Mouse (Mus musculus): ENCODE data around the gene Pde3a. TPM values are rescaled to one million over a fixed set of nuclear protein-coding genes. Genes with fewer than 3 reads are reported as not detected.

Pde3a gene
- polyA plus RNA-seq, 1 experiment from 2014 or later, result 1.4 TPM

DNA sequence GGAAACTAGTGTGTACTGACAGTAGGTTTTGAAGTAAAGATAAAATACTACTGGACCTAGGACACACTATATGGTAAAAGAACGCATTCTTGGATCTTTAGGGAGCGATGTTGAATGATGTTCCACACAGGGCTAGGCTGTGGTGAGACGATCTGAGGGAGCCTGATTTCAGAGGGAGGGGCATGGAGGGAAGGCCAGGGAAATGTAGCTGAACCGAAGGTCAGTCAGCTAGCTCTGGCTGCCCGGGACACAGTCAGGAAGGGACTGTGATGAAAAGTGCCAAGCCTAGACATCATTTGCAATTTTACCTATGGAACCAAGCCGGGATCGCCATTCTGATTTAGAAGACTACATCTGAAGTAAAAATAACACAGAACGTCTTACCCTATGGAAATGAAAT is 7.8 kb downstream of the Pde3a start:
- no peaks in the 10 kb centered on the region for H3K27me3 ChIP-seq (replicated peaks; ENCODE audit: control insufficient read depth, insufficient read depth, low read length)
- H3K4me1 ChIP-seq (replicated peaks; ENCODE audit: control insufficient read depth, insufficient read depth, low read length), result no peaks in the 10 kb centered on the region
- no peaks in the 10 kb centered on the region for H3K9me3 ChIP-seq (ENCODE audit: control insufficient read depth, low read length)
- no peaks in the 10 kb centered on the region for H3K36me3 ChIP-seq (ENCODE audit: control insufficient read depth, insufficient read depth)
- WGBS, result 83% methylated on average over 8 of the region's 8 CpGs
- no peak overlapping the region for H3K4me3 ChIP-seq (replicated peaks; ENCODE audit: low read length)
- no peak overlapping the region for H3K4me2 ChIP-seq (ENCODE audit: low read length)
- no peak for ATAC-seq
- H3K27ac ChIP-seq (ENCODE audit: low read length), result no peak overlapping the region
- no peak overlapping the region for H3K9ac ChIP-seq (replicated peaks; ENCODE audit: low read depth, low read length)

- ATAC-seq, result no peak
- no peaks in the 10 kb centered on the region for H3K27me3 ChIP-seq (replicated peaks; ENCODE audit: control insufficient read depth, insufficient read depth, low read length)
- 90% methylated on average over 6 of the region's 6 CpGs for WGBS
Measured at GRCm38 (mm10) chr6:141257434-141258202, 8.5 kb downstream of the Pde3a start.

DNA sequence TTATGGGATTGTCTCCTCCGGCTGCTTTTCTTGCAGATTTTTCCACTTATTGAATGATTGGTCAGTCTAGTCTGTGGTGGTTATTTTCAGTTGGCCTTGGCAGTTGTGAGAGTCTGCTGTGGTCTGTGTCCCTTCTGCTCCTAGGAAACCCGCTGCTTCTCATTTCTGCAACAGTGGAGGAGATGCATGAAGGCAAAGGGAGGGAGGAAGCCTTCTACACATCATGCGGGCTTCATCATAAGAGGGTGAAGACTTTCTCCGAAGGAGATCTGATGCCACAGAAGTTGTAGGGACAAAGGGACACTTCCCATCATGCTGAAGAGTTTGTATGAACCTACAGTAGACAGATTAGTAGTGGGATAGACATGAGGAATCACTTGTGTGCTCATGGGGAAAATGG is 16.2 kb downstream of the Pde3a start:
- ATAC-seq, result no peak
- H3K4me2 ChIP-seq (ENCODE audit: low read length), result no peak overlapping the region
- no peaks in the 10 kb centered on the region for H3K27me3 ChIP-seq (replicated peaks; ENCODE audit: control insufficient read depth, insufficient read depth, low read length)
- H3K4me1 ChIP-seq (replicated peaks; ENCODE audit: control insufficient read depth, insufficient read depth, low read length), result no peaks in the 10 kb centered on the region
- H3K9ac ChIP-seq (replicated peaks; ENCODE audit: low read depth, low read length), result no peak overlapping the region
- H3K36me3 ChIP-seq (ENCODE audit: control insufficient read depth, insufficient read depth), result no peaks in the 10 kb centered on the region
- WGBS, result 88% methylated on average over 4 of the region's 4 CpGs
- no peak overlapping the region for H3K27ac ChIP-seq (ENCODE audit: low read length)
- no peak overlapping the region for H3K4me3 ChIP-seq (replicated peaks; ENCODE audit: low read length)
- H3K9me3 ChIP-seq (ENCODE audit: control insufficient read depth, low read length), result no peaks in the 10 kb centered on the region

More at GRCm38 (mm10) chr6:141257434-141258202, 8.5 kb downstream of the Pde3a start:
- H3K27ac ChIP-seq (ENCODE audit: low read length), result no peak overlapping the region
- no peaks in the 10 kb centered on the region for H3K36me3 ChIP-seq (ENCODE audit: control insufficient read depth, insufficient read depth)
- no peak overlapping the region for H3K4me2 ChIP-seq (ENCODE audit: low read length)
- H3K4me1 ChIP-seq (replicated peaks; ENCODE audit: control insufficient read depth, insufficient read depth, low read length), result no peaks in the 10 kb centered on the region
- H3K4me3 ChIP-seq (replicated peaks; ENCODE audit: low read length), result no peak overlapping the region
- H3K9me3 ChIP-seq (ENCODE audit: control insufficient read depth, low read length), result no peaks in the 10 kb centered on the region
- no peak overlapping the region for H3K9ac ChIP-seq (replicated peaks; ENCODE audit: low read depth, low read length)

- Histone ChIP-seq H3K4me2 (ENCODE audit: low read length) (no peak overlapping the region), H3K4me3 (replicated peaks; ENCODE audit: low read length) (no peak overlapping the region), H3K4me1 (replicated peaks; ENCODE audit: control insufficient read depth, insufficient read depth, low read length) (no peaks in the 10 kb centered on the region), H3K9ac (replicated peaks; ENCODE audit: low read depth, low read length) (no peak overlapping the region), H3K36me3 (ENCODE audit: control insufficient read depth, insufficient read depth) (no peaks in the 10 kb centered on the region), H3K9me3 (ENCODE audit: control insufficient read depth, low read length) (no peaks in the 10 kb centered on the region), H3K27ac (ENCODE audit: low read length) (no peak overlapping the region), H3K27me3 (replicated peaks; ENCODE audit: control insufficient read depth, insufficient read depth, low read length) (no peaks in the 10 kb centered on the region)
- ATAC-seq, result no peak
- WGBS, result 89% methylated on average over 11 of the region's 11 CpGs
Measured at GRCm38 (mm10) chr6:141267888-141268570, 19.0 kb downstream of the Pde3a start.

- H3K27me3 ChIP-seq (replicated peaks; ENCODE audit: control insufficient read depth, insufficient read depth, low read length), result no peaks in the 10 kb centered on the region
- H3K4me3 ChIP-seq (replicated peaks; ENCODE audit: low read length), result no peak overlapping the region
- no peaks in the 10 kb centered on the region for H3K9me3 ChIP-seq (ENCODE audit: control insufficient read depth, low read length)
- ATAC-seq, result no peak
- H3K4me1 ChIP-seq (replicated peaks; ENCODE audit: control insufficient read depth, insufficient read depth, low read length), result no peaks in the 10 kb centered on the region
- 90% methylated on average over 5 of the region's 5 CpGs for WGBS
- no peak overlapping the region for H3K4me2 ChIP-seq (ENCODE audit: low read length)
- no peak overlapping the region for H3K9ac ChIP-seq (replicated peaks; ENCODE audit: low read depth, low read length)
- no peaks in the 10 kb centered on the region for H3K36me3 ChIP-seq (ENCODE audit: control insufficient read depth, insufficient read depth)
- H3K27ac ChIP-seq (ENCODE audit: low read length), result no peak overlapping the region
Measured at GRCm38 (mm10) chr6:141268871-141269270, 19.8 kb downstream of the Pde3a start.

- Histone ChIP-seq H3K36me3 (ENCODE audit: control insufficient read depth, insufficient read depth) (no peaks in the 10 kb centered on the region), H3K27ac (ENCODE audit: low read length) (no peak overlapping the region), H3K4me3 (replicated peaks; ENCODE audit: low read length) (no peak overlapping the region), H3K4me2 (ENCODE audit: low read length) (no peak overlapping the region), H3K27me3 (replicated peaks; ENCODE audit: control insufficient read depth, insufficient read depth, low read length) (no peaks in the 10 kb centered on the region), H3K9me3 (ENCODE audit: control insufficient read depth, low read length) (no peaks in the 10 kb centered on the region), H3K4me1 (replicated peaks; ENCODE audit: control insufficient read depth, insufficient read depth, low read length) (no peaks in the 10 kb centered on the region), H3K9ac (replicated peaks; ENCODE audit: low read depth, low read length) (no peak overlapping the region)
- no peak for ATAC-seq
- WGBS, result 86% methylated on average over 5 of the region's 5 CpGs
Measured at GRCm38 (mm10) chr6:141271133-141271532, 22.1 kb downstream of the Pde3a start.

GRCm38 (mm10) chr6:141271579-141271978 is 22.5 kb downstream of the Pde3a start:
- Histone ChIP-seq H3K9ac (replicated peaks; ENCODE audit: low read depth, low read length) (no peak overlapping the region), H3K4me2 (ENCODE audit: low read length) (no peak overlapping the region), H3K4me1 (replicated peaks; ENCODE audit: control insufficient read depth, insufficient read depth, low read length) (no peaks in the 10 kb centered on the region), H3K9me3 (ENCODE audit: control insufficient read depth, low read length) (no peaks in the 10 kb centered on the region), H3K36me3 (ENCODE audit: control insufficient read depth, insufficient read depth) (no peaks in the 10 kb centered on the region), H3K27me3 (replicated peaks; ENCODE audit: control insufficient read depth, insufficient read depth, low read length) (no peaks in the 10 kb centered on the region), H3K27ac (ENCODE audit: low read length) (no peak overlapping the region), H3K4me3 (replicated peaks; ENCODE audit: low read length) (no peak overlapping the region)
- 98% methylated on average over 3 of the region's 3 CpGs for WGBS
- no peak for ATAC-seq

DNA sequence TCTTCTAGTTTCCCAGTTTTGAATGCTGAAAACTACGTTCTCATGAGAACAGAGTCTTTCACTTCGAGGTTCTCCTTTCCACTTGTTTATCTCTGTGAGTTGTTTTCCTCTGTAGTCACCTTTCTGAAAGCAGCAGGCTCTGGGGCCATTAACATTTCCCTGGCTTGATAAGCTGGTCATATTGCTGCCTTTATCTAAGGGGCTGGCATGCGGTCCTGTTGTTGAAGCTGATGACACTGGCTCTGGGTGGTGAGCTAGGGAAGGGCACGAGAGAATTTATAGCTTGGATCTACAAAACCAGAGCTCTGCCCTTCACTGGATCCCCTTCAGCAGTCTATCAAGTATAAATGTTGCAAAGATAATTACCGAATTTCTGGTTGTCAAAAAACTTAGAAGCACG is 24.6 kb downstream of the Pde3a start:
- Histone ChIP-seq H3K4me1 (replicated peaks; ENCODE audit: control insufficient read depth, insufficient read depth, low read length) (no peaks in the 10 kb centered on the region), H3K36me3 (ENCODE audit: control insufficient read depth, insufficient read depth) (no peaks in the 10 kb centered on the region), H3K27ac (ENCODE audit: low read length) (no peak overlapping the region), H3K4me3 (replicated peaks; ENCODE audit: low read length) (no peak overlapping the region), H3K4me2 (ENCODE audit: low read length) (no peak overlapping the region), H3K9me3 (ENCODE audit: control insufficient read depth, low read length) (no peaks in the 10 kb centered on the region), H3K27me3 (replicated peaks; ENCODE audit: control insufficient read depth, insufficient read depth, low read length) (no peaks in the 10 kb centered on the region), H3K9ac (replicated peaks; ENCODE audit: low read depth, low read length) (no peak overlapping the region)
- no peak for ATAC-seq
- 94% methylated on average over 6 of the region's 6 CpGs for WGBS

GRCm38 (mm10) chr6:141281685-141282084 is 32.6 kb downstream of the Pde3a start:
- ATAC-seq, result no peak
- H3K4me2 ChIP-seq (ENCODE audit: low read length), result no peak overlapping the region
- no peak overlapping the region for H3K9ac ChIP-seq (replicated peaks; ENCODE audit: low read depth, low read length)
- H3K27me3 ChIP-seq (replicated peaks; ENCODE audit: control insufficient read depth, insufficient read depth, low read length), result no peaks in the 10 kb centered on the region
- H3K4me1 ChIP-seq (replicated peaks; ENCODE audit: control insufficient read depth, insufficient read depth, low read length), result no peaks in the 10 kb centered on the region
- 53% methylated on average over 3 of the region's 3 CpGs for whole genome bisulfite sequencing
- H3K36me3 ChIP-seq (ENCODE audit: control insufficient read depth, insufficient read depth), result no peaks in the 10 kb centered on the region
- H3K27ac ChIP-seq (ENCODE audit: low read length), result no peak overlapping the region
- H3K4me3 ChIP-seq (replicated peaks; ENCODE audit: low read length), result no peak overlapping the region
- no peaks in the 10 kb centered on the region for H3K9me3 ChIP-seq (ENCODE audit: control insufficient read depth, low read length)
